Mouse (Mus musculus) liver, embryonic 13.5 days (tissue): ENCODE results near the gene Mavs. TPM values are rescaled to one million over a fixed set of nuclear protein-coding genes. Genes with fewer than 3 reads are reported as not detected.
A peak's percentile ranks its signal among the peaks of the same experiment; 100 is the strongest.

Source experiments
- ATAC-seq: fragments of 200-750 bp; cut with Nextera tagmentation; 2 replicates; pipeline ENCODE4 v1.8.0; 2017; ENCODE audit warnings: low read depth, mild to moderate bottlenecking, moderate number of reproducible peaks, moderate library complexity
- DNase-seq: peaks from one replicate; pipeline ENCODE4 v3.0.0; 2022
- H3K27ac ChIP-seq: fragments of 300-500 bp; sonication (generic); 2 replicates; pipeline ENCODE4 v1.5.1; 2015; ENCODE audit warnings: moderate library complexity, mild to moderate bottlenecking, inconsistent platforms
- H3K27me3 ChIP-seq: fragments of 300-500 bp; sonication (generic); 2 replicates; pipeline ENCODE4 v1.6.1; 2015; ENCODE audit warnings: mild to moderate bottlenecking, inconsistent platforms
- H3K36me3 ChIP-seq: fragments of 300-500 bp; sonication (generic); 2 replicates; pipeline ENCODE4 v1.6.1; 2015; ENCODE audit warnings: mild to moderate bottlenecking, inconsistent platforms
- H3K4me1 ChIP-seq: fragments of 300-500 bp; sonication (generic); replicated peaks from 2 replicates; pipeline ENCODE4 v1.6.1; 2015; ENCODE audit warnings: inconsistent platforms
- H3K4me2 ChIP-seq: fragments of 300-500 bp; sonication (generic); 2 replicates; pipeline ENCODE4 v1.6.1; 2015; ENCODE audit warnings: inconsistent platforms, mild to moderate bottlenecking, moderate library complexity
- H3K4me3 ChIP-seq: fragments of 300-500 bp; sonication (generic); replicated peaks from 2 replicates; pipeline ENCODE4 v1.5.1; 2015; ENCODE audit warnings: mild to moderate bottlenecking, inconsistent platforms
- H3K9ac ChIP-seq: fragments of 300-500 bp; sonication (generic); 2 replicates; pipeline ENCODE4 v1.6.1; 2015; ENCODE audit warnings: mild to moderate bottlenecking, inconsistent platforms
- H3K9me3 ChIP-seq: fragments of 300-500 bp; sonication (generic); replicated peaks from 2 replicates; pipeline ENCODE4 v1.6.1; 2016; ENCODE audit warnings: inconsistent platforms
- WGBS: fragments of 180-500 bp; shearing (Covaris S2); methylation state at CpG from one replicate; pipeline ENCODE4 v1.1.7; 2015; ENCODE audit not compliant: insufficient replicate concordance; 5-methylcytosine and 5-hydroxymethylcytosine counted together
- polyA plus RNA-seq: library from polyadenylated mRNA; unstranded; fragments of >200 nt; fragmentation: Nextera tagmentation; extraction: Ambion mirVana; gene quantifications from 2 replicates; pipeline ENCODE4 v1.2.1, GENCODE M21; 2015

The Mavs gene
- polyA plus RNA-seq, 1 experiment from 2014 or later, result 27.1 TPM

DNA sequence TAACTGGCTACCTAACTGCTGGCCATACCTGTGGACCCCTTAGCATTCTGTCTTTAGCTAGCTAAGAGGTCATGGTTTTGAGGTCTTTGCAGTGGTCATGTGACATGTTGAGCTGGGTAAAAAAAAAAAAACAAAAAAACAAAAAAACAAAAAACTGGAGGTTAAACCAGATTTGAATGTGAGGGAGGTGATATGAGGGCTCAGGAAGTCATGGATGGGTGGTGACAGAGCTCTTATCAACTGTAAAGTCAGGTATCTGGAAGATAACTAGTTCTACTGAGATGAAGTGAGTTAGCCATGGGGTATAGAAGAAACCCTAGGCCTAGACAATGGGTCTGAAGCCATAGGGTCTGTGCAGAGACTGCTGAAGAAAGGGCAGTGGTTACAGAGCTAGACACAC lies 8.3 kb downstream of the Mavs start:
- ATAC-seq, result peak; percentile 29; the same call in 1 of the 2 replicates
- H3K36me3 ChIP-seq, result peaks cover 94% of the 10 kb centered on the region

GRCm38 (mm10) chr2:131242929-131243328 lies 9.1 kb downstream of the Mavs start:
- H3K4me2 ChIP-seq, result no peak overlapping the region
- no peak for DNase-seq
- H3K9ac ChIP-seq, result peak overlapping the region; percentile 14; the same call in 1 of the 2 replicates
- peak overlapping the region; percentile 69 for H3K27ac ChIP-seq
- peaks cover 71% of the 10 kb centered on the region for H3K4me1 ChIP-seq
- peaks cover 96% of the 10 kb centered on the region for H3K36me3 ChIP-seq
- no peak overlapping the region for H3K4me3 ChIP-seq
- ATAC-seq, result peak; percentile 61
- no peaks in the 10 kb centered on the region for H3K9me3 ChIP-seq
- WGBS, result 28% methylated on average over 7 of the region's 7 CpGs
- H3K27me3 ChIP-seq, result no peaks in the 10 kb centered on the region

More for the DNA sequence above, 8.3 kb downstream of the Mavs start:
- DNase-seq, result no peak
- Histone ChIP-seq H3K4me3 (no peak overlapping the region), H3K27me3 (no peaks in the 10 kb centered on the region), H3K4me1 (peaks cover 66% of the 10 kb centered on the region), H3K9me3 (no peaks in the 10 kb centered on the region), H3K9ac (peak overlapping the region; percentile 14; the same call in 1 of the 2 replicates), H3K27ac (peak overlapping the region; percentile 69), H3K4me2 (no peak overlapping the region)

- Histone ChIP-seq H3K36me3 (peaks cover 7% of the 10 kb centered on the region), H3K27me3 (no peaks in the 10 kb centered on the region), H3K27ac (peak overlapping the region; percentile 82), H3K9me3 (no peaks in the 10 kb centered on the region), H3K9ac (peak overlapping the region; percentile 36), H3K4me2 (peak overlapping the region; percentile 33), H3K4me3 (no peak overlapping the region), H3K4me1 (peaks cover 67% of the 10 kb centered on the region)
- ATAC-seq (peak; percentile 89), DNase-seq (peak; percentile 75)
- 5% methylated on average over 7 of the region's 7 CpGs for WGBS
These were observed 19.9 kb downstream of the Mavs start for GRCm38 (mm10) chr2:131253681-131254328.

- Histone ChIP-seq H3K4me1 (peaks cover 68% of the 10 kb centered on the region), H3K9me3 (no peaks in the 10 kb centered on the region), H3K27ac (peak overlapping the region; percentile 82), H3K27me3 (no peaks in the 10 kb centered on the region), H3K36me3 (peaks cover 1% of the 10 kb centered on the region; the same call in 1 of the 2 replicates), H3K9ac (peak overlapping the region; percentile 36), H3K4me3 (no peak overlapping the region), H3K4me2 (peak overlapping the region; percentile 33)
- 50% methylated on average over 2 of the region's 2 CpGs for WGBS
- DNase-seq, result no peak
- no peak; the same call in 1 of the 2 replicates for ATAC-seq
These were observed 20.5 kb downstream of the Mavs start for GRCm38 (mm10) chr2:131254329-131254713.

DNA sequence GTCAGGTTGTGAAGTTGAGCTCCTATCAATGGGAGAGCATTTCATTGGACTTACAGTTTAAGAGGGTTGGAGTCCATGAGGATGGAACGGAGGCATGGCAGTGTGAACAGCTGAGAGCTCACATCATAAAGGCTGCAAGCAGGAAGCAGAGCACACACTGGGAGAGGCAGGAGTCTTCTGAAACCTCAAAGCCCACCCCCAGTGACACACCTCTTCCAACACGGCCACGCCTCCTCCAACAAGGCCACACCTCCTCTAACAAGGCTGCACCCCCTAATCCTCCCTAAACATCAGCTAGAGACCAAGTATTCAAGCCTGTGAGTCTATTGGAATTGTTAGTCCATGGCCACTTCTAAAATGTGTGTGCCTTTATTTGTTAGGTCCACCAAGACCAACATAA lies 21.9 kb downstream of the Mavs start:
- ATAC-seq (0 out of 2 replicates have a peak, but pooled peaks have one; percentile 3), DNase-seq (peak; percentile 54)
- no peaks in the 10 kb centered on the region for H3K36me3 ChIP-seq
- no peak overlapping the region for H3K4me2 ChIP-seq
- WGBS, result 48% methylated on average over 3 of the region's 3 CpGs
- peak overlapping the region; percentile 59 for H3K27ac ChIP-seq
- peak overlapping the region; percentile 15; the same call in 1 of the 2 replicates for H3K9ac ChIP-seq
- no peak overlapping the region for H3K4me3 ChIP-seq
- H3K9me3 ChIP-seq, result no peaks in the 10 kb centered on the region
- H3K4me1 ChIP-seq, result peaks cover 82% of the 10 kb centered on the region
- no peaks in the 10 kb centered on the region for H3K27me3 ChIP-seq

GRCm38 (mm10) chr2:131258693-131259092 lies 24.8 kb downstream of the Mavs start:
- no peak overlapping the region for H3K4me3 ChIP-seq
- no peak overlapping the region for H3K9ac ChIP-seq
- 0 out of 2 replicates have a peak overlapping the region, but pooled peaks have one; percentile 44 for H3K27ac ChIP-seq
- no peaks in the 10 kb centered on the region for H3K9me3 ChIP-seq
- no peak for ATAC-seq
- WGBS, result 65% methylated on average over 8 of the region's 8 CpGs
- no peak for DNase-seq
- H3K4me1 ChIP-seq, result peaks cover 76% of the 10 kb centered on the region
- H3K36me3 ChIP-seq, result no peaks in the 10 kb centered on the region
- no peaks in the 10 kb centered on the region for H3K27me3 ChIP-seq
- H3K4me2 ChIP-seq, result no peak overlapping the region

GRCm38 (mm10) chr2:131260544-131261307 lies 26.9 kb downstream of the Mavs start:
- H3K36me3 ChIP-seq, result no peaks in the 10 kb centered on the region
- peak overlapping the region; percentile 69 for H3K9ac ChIP-seq
- peaks cover 74% of the 10 kb centered on the region for H3K4me1 ChIP-seq
- DNase-seq (peak; percentile 66), ATAC-seq (peak; percentile 58)
- no peaks in the 10 kb centered on the region for H3K27me3 ChIP-seq
- peak overlapping the region; percentile 97 for H3K27ac ChIP-seq
- peak overlapping the region; percentile 84 for H3K4me3 ChIP-seq
- 23% methylated on average over 9 of the region's 9 CpGs for WGBS
- H3K4me2 ChIP-seq, result peak overlapping the region; percentile 80
- no peaks in the 10 kb centered on the region for H3K9me3 ChIP-seq

DNA sequence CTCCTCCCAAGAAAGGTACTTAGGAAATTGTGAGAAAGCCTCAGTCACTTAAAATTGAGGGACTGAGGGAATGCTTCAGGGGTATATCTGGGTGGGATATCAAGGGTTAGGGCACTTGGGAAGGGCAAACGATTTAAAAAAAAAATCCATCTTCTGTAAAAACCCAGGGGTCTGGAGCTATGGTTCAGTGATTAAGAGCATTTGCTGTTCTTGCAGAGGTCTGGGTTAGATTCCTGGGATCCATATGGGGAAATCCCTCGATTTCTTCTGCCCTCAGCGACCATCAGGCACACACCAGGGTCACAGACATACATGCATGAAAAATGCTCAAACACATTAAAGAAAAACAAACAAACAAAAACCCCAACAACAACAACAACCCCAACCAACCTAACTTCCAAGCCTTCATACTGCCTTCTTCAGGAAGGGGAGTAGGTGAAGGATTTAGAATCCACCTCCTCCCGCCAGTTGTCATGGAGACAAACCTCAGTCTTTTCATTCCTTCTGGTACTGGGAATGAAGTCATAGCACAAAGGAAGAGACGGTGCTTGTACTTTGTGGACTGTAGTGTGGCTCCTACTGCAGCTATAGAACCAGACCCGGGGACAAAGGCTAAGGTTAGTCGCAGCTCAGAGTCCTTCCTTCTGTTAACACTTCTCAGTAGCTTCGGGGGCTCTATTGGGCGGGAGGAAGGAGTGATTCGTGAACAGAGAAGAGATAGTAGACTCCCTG lies 27.8 kb downstream of the Mavs start:
- no peak for DNase-seq
- peak overlapping the region; percentile 80 for H3K4me2 ChIP-seq
- peak; percentile 30 for ATAC-seq
- H3K9ac ChIP-seq, result peak overlapping the region; percentile 69
- H3K4me1 ChIP-seq, result peaks cover 76% of the 10 kb centered on the region
- H3K27ac ChIP-seq, result peak overlapping the region; percentile 97
- H3K9me3 ChIP-seq, result no peaks in the 10 kb centered on the region
- peak overlapping the region; percentile 84 for H3K4me3 ChIP-seq
- H3K27me3 ChIP-seq, result no peaks in the 10 kb centered on the region
- H3K36me3 ChIP-seq, result no peaks in the 10 kb centered on the region
- 12% methylated on average over 10 of the region's 10 CpGs for WGBS

DNA sequence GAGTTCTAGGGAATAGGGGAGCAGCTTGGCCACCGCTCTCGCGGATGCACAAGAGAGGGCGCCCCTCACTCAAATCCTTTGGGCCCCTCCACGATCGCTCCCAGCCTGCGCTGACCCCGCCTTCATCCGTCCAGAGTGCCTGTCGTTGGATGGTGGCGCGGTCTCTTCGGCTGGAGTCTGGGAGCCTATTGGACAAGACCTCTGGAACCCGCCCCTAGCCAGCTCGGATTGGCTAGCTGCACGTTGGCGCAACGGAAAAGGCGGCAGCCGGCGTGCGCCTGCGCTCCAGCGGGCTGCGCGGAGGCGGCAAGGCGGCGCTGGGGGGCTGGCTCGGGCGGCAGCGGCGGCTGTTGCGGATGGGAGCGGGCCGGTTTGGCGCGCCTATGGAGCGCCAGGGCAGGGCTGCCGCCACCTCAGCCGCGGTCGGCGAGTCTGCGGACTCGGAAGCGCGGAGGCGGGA lies 28.4 kb downstream of the Mavs start, which contains the start of gene Pank2:
Gene Pank2, plus strand, starts transcription at position 283 of the 460 bp plus-strand sequence.
- ATAC-seq (peak; percentile 93), DNase-seq (peak; percentile 96)
- Histone ChIP-seq H3K4me3 (peak within 1 kb of the TSS; percentile 84), H3K27ac (peak within 1 kb of the TSS; percentile 99), H3K36me3 (no peaks in the 10 kb centered on the region), H3K9ac (peak within 1 kb of the TSS; percentile 97), H3K27me3 (no peaks in the 10 kb centered on the region), H3K4me2 (peak within 1 kb of the TSS; percentile 80), H3K4me1 (peaks cover 74% of the 10 kb centered on the region), H3K9me3 (no peaks in the 10 kb centered on the region)
- under 1% methylated on average over 49 of the region's 49 CpGs for WGBS

- H3K27ac ChIP-seq, result peak overlapping the region; percentile 99
These were observed 29.1 kb downstream of the Mavs start for GRCm38 (mm10) chr2:131262680-131263670.

More at GRCm38 (mm10) chr2:131262680-131263670, 29.1 kb downstream of the Mavs start:
- H3K27me3 ChIP-seq, result no peaks in the 10 kb centered on the region
- under 1% methylated on average over 59 of the region's 59 CpGs for WGBS
- no peaks in the 10 kb centered on the region for H3K9me3 ChIP-seq
- ATAC-seq (peak; percentile 77), DNase-seq (peak; percentile 38)
- H3K9ac ChIP-seq, result peak overlapping the region; percentile 97
- peak overlapping the region; percentile 84 for H3K4me3 ChIP-seq
- H3K4me2 ChIP-seq, result peak overlapping the region; percentile 80
- peaks cover 70% of the 10 kb centered on the region for H3K4me1 ChIP-seq
- no peaks in the 10 kb centered on the region for H3K36me3 ChIP-seq
